Mouse (Mus musculus): ENCODE data around the gene Ptov1.
A peak's percentile ranks its signal among the peaks of the same experiment; 100 is the strongest.
"Not testable (repeated sequence)": the region's sequence is repeated elsewhere in the genome, so short reads cannot be mapped to it uniquely, and the experiment has no call there.

The Ptov1 gene

DNA sequence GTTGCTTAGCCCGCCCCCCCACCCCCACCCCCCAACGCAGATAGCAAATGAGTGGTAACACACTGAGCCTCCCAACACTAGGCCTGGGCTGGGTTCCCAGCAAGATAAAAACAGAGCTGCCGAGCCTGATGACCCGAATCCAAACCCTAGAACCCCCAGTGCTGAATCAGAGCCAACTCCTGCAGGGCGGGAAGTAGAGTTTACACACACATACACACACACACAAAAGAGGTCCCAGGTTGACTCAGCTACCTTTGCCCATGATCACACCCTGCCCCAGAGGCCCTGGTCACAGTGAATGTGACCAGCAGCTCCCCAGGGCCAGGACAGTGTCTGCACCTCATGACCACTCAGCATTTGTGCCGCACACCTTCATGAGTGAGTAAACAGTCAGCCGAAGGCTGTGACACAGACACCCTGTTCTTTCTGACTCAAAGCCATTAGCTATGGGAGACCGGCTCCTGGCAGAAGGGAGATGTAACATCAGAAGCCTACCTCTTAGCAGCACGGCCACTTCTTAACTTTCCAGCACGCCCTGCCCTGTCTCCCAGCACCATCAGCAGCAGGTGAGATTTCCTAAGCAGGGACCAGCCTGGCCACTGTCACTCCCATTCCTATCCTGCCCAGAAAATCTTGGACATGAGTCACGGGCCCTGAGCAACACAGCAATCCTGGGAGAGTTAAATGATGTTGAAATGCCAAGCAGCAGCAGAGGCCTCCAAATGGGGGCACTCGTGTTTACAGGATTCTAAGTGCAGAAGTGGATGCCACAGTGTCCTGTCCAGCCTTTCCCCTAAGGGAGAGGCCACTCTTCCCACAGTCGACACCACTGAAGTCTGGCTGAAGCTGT lies 18.9 kb upstream of the Ptov1 start:
- DNase-seq (ENCODE audit: low read depth, low spot score), result no peak

DNA sequence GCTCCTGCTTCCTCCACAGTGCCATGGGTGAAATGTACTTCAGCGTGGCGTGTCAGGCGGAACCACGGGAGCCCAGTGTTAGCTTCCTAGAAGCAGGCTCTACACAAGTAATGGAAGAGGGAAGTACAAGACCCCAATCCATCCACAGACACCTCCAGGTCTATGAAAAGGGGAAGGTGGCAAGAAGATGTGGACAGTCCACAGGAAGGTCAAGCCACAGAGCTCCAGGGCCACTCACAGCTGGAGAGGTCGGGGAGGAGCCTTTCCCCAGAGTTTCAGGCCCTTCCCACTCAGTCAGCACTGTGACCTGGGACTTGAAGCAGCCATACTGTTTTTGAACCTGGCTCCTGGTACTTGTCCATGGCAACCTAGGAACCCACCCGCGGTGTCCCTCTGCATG lies 17.4 kb upstream of the Ptov1 start:
- DNase-seq (ENCODE audit: low read depth, low spot score), result no peak

DNA sequence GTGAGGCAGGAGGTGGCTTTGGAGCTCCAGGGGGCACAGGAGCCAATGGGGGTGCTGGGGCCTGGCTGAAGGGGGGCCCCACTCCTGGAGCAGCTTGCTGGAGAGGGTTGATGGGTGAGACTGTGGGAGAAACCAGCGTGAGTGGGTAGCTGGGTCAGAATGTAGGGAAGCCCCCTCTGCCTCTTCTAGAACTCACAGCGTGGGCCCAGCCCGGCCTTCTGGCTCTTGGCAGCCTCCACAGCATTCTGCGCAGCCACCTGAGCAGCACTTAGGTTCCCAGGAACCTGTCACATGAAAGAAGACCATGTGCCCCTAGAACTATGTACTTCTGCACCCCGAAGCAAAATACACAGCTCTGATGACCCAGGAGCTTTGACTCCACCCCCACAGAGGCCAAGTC lies 15.0 kb upstream of the Ptov1 start:
- DNase-seq (ENCODE audit: low read depth, low spot score), result no peak

DNA sequence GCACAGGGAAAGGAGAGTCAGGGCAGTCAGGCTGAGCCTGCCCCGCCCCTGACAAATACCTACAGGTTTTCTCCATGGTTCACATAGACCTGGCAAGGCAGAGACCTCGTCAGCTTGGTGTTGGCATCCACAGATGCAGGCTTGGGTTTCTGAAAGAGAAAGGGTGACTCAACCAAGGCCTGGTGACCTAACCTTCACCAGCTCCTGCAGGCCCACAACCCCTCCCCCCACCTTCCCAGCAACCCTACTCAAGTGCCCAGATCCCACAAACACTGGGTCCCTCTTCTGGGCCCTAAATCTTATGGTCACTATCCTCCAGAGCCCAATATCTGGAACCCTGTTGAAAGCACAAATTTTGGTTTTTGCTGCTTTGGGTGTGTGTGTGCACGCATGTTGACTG lies 13.4 kb upstream of the Ptov1 start:
- DNase-seq (ENCODE audit: low read depth, low spot score), result no peak

DNA sequence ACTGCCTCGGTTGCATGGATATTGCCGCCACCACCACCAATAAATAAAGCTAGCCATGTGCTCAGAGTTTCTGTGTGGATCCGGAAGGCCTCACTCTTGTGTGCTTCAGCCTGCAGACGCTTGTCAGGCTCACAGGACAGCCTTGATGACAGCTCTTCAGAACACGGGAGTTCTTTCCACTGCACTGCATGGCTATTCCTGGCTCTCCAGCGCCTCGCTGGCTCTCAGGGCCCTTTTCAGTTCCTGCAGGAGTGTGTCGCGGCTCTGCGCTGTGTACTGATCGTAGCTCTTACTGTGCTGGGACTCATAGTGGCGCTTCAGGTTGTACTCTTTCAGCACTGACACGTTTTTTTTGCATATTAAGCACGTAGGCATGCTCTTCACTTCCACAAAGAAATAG lies 8.2 kb upstream of the Ptov1 start:
- no peak for DNase-seq (ENCODE audit: low read depth, low spot score)

DNA sequence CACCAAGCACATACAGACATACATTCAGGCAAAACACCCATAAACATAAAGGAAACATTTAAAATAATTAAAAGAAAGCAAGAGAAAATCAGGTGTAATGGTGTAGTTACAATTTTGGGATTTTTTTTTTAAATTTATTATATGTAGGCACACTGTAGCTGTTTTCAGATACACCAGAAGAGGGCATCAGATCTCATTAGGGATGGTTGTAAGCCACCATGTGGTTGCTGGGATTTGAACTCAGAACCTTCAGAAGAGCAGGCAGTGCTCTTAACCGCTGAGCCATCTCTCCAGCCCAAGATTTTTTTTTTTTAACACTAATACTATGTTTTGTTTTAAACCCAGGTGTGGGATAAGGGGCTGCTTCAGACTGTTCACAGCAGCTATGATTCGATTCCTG lies 2.2 kb upstream of the Ptov1 start:
- not testable (repeated sequence) for DNase-seq (ENCODE audit: low read depth, low spot score)

DNA sequence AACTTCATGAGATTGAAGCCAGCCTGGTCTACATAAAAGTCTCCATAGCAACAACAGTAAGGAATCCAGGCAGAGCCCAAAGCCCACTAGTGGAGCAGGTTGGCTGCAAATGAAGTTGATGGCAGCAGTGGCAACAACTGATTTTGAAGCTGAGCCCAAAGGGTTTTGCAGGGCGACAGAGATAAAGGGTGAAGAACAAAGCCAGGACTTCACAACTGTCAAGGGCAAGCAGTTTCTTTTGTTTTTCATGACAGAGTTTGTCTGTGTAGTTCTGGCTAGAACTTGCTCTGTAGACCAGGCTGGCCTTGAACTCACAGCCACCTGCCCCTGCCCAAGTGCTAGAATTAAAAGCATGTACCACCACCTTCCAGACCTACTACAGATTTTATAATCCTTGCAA lies 1.6 kb upstream of the Ptov1 start:
- no peak for DNase-seq (ENCODE audit: low read depth, low spot score)

DNA sequence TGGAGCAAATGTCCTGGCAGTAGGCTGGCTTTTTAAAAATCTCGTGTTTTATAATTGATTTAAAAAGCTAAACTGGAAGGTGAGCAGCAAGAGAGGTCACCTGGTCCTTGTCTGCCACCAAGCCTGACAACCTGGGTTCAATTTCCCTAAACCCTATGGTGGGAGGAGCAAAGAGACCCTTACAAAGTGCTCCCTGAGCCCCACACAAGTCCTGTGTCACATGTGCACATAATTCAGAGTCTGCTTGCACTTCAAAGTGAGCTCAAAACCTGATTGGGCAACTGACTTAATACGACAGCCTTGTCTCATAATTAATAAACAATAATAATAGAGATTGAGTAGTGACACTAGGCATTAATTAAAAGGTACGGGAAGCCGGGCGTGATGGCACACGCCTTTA lies 1.0 kb upstream of the Ptov1 start:
- DNase-seq (ENCODE audit: low read depth, low spot score), result no peak

DNA sequence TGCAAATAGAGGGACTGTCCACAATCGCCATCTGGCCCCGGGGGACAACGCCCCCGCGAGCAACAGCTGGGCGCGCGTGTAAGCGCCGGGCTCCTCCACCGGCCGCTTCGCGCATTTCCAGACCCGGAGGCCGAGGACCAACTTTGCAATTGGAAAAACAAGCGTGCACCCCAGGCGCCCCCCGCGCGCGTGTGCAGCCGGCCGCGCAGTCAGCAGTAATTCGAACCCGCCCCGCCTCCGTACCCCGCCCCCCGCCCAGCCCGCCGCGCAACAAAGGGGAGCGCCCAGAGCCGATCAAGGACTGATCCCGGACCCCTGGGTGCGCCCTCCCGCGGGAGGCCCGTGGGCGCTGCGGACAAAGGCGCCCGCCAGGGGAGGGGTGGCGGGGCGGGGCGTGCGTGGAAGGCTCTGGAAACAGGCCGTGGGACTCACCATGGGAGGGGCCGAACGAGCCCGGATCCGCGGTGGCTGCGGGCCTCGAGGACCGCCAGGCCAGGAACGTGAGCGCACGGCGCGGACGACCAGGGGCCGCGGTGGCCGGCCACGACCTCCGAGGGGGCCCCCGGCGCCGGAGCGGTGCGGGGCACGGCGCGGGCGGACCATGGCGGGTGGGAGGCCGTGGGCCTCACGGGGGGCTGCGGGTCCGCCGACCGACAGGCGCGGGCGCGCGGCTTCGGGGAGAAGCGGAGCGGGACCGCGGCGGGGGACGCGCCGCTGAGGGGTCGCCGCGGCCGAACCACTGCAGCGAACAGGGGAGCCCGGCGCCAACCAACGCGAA lies 480 bp downstream of the Ptov1 start:
- DNase-seq (ENCODE audit: low read depth, low spot score), result no peak

DNA sequence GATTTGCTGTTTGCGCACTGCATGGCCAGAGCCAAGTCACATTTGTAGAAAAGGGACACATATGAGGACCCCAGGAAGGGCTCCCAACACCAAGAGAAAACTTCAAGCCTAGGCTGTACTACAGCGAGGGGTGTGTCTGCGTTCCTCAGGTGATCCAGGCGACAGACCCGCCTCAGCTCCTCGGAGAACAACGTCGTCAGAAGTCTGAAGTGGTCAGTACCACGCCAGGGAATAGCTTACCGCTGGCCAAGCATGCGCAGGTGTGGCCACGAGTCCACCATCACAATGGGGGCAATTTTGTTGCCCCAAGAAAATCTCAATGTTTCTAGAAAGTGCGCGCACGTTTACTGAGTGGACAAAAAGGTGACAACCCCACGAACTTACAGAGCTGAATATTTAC lies 1.1 kb downstream of the Ptov1 start:
- DNase-seq (ENCODE audit: low read depth, low spot score), result no peak

DNA sequence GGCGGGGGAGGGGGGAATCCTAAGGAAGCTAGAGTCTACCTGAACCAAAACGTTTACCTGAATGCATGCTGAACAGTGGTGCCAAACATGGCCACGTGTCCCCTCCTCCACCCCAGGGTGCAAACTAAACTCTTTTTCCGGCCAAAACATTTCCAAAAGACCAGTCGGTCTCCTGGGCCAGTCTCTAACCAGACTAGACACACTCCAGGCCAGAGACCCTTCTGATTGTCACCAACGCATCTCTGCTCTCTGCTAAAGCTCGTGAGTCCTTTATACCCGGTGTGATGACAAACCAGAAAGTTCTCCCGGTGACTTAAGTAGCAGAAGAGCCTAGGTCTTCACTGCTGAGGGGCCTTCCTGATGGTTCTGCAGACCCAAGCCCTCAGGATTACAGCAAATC lies 1.8 kb downstream of the Ptov1 start:
- no peak for DNase-seq (ENCODE audit: low read depth, low spot score)

DNA sequence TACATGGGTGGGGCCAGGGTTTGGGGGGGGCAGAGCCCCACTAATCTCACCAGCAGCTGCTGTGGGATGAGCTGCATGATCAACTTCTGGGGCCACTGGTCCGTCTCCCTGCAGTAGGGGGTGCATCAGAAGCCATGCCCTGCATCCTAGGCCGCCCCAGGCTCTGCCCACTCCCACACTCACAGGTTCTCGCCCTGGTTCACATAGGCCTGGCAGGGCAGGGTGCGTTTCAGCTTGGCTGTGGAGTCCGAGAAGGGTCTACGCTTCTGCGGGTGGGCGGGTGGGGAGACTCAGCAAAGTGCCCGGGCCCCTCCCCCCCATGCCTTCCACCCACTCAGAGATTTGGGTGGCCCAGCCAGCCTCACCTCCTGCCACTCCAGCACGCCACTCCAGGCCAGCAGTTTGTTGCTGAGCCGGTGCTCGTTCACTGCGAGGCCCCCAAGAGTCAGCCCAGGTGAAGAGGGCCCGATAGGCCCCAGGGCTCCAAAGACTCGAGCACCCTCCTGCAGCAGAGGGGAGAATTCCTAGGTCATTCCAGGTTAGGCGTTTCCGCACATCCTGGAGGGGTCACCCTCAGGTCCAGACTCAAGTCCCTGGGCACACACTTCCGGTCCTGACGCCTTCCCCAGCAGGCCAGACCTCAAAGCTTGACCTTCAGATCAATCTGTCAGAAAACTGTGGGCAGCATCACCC lies 2.4 kb downstream of the Ptov1 start:
- DNase-seq (ENCODE audit: low read depth, low spot score), result no peak

DNA sequence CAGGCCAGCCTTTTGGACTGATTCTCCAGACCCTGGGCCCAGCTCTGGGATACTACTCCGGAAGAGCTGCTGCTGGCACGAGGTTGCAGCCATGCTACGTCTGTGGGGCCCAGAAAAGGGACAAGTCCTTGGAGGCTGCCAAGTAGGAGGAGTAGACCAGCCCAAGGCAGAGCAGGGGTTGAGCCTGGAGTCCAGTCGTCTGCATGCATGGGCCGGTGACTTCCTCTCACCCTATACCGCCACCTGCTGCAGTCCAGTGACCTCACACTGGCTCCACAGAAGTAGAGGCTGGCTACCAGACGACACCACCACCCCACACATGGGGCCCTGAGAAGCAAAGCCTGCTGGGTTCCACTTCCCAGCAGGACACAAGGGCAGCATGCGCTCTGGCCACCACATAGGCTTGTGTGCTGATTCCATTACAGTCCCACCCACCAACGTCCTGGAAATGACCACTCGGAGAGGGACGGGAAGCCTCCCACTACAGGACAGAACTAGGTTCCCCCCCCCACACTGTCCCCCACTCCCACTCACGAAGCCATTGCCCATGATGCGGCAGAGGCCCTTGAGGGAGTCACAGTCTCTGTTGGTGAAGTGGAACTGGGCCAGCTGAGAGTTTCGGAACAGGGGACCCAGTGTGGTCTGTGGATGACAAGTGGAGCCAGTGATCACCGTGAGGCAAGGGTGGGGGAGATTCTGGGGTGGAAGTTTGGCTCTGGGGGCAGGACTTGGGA lies 3.1 kb downstream of the Ptov1 start:
- peak; percentile 82 for DNase-seq (ENCODE audit: low read depth, low spot score)

DNA sequence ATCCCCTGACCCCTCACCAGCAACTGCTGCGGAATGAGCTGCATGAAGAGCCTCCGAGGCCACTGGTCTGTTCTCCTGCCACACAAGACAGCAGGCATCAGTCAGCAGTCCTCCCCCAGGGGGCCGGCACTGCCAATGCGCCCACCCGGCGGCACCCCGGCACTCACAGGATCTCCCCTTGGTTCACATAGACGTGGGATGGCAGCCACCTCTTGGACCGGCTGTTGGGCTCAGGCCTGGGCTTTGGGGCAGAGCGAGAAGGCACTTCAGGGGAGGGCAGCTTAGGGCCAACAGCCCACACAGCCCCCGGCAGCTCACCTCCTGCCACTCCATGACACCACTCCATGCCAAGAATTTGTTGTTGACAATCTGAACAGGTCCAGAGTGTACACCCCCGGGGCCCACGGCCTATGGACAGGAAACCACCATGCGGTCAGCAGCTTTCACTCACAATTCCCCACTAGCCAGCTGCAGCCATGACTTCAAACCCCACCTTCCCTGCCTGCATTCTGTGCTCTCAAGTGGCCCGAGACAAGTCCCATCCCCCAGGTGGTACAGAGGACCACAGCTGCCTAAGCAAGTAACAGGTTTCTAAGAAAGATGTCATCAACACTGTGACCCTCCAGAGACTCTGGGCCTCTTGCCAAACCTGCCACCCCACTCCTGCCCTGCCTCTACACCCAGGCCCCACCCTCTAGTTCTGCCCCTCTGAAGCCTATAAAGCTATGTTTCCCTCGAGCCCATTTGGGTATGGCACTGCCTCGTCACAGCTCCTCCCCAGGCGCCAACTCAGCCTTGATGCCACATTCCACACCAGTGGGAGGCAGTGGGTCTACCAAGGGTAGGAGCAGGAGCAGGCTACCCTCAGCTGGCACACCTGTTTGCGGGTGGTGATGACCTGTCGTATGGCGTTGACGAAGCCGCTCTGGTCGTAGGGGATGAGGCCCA lies 4.7 kb downstream of the Ptov1 start:
- DNase-seq (ENCODE audit: low read depth, low spot score), result no peak

DNA sequence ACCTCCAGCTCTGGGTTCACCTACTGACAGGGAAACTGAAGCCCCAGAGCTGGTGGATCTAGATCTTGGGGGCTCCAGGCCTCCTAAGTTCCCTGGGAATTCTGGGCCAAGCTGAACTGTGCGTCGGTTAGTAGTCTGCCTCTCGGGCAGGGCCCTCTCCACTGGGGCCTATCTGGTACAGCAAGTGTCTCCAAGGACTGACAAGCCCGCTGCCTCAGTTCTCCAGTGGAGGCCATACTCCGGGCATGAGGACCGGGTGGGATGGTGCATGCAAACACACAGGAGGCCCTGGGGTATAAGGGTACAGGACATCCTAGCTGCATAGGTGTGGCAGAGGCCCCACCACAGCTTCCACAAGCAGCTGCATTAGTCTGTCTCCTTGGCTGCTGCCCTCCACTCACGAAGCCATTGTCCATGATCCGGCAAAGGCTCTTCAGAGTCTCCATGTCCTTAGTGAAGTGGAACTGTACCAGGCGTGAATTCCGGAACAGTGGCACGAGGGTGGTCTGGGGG lies 5.5 kb downstream of the Ptov1 start:
- DNase-seq (ENCODE audit: low read depth, low spot score), result no peak

DNA sequence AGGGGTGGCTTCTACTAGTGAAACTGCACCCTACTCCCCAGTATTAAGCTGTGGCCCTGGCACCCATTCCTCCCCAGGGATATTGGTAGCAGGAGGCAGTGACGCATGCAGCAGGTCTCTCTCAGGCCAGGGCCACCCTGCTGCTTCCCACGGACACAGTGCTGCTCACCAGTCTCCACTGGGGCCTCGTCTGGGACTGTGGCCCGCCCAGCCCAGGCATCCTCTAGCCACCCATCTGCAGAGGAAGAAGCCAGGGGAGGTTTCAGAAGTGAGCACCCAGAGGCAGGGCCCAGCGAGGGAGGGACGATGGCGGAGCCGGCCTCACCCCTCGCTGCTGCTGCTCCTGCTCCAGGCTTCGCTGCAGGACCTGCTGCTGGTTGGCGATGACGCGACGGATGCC lies 6.4 kb downstream of the Ptov1 start:
- no peak for DNase-seq (ENCODE audit: low read depth, low spot score)

DNA sequence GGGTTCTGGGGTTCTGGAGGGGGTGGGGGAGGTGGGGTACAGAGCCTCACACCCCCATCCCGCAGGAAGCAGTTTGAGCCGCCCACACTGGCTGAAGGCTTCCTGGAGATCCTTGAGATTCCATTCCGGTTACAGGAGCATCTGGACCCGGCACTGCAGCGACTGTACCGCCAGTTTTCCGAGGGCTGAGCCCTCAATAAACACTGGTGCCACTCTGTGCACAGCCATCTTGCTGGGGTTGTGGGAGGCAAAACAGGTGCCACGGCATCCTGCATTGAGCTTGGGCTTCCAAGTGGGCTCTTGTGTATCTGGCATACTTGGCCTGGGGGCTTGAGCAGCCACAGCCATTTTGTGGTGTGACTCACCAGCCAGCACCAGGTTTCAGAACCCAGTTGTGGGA lies 7.2 kb downstream of the Ptov1 start:
- DNase-seq (ENCODE audit: low read depth, low spot score), result no peak

DNA sequence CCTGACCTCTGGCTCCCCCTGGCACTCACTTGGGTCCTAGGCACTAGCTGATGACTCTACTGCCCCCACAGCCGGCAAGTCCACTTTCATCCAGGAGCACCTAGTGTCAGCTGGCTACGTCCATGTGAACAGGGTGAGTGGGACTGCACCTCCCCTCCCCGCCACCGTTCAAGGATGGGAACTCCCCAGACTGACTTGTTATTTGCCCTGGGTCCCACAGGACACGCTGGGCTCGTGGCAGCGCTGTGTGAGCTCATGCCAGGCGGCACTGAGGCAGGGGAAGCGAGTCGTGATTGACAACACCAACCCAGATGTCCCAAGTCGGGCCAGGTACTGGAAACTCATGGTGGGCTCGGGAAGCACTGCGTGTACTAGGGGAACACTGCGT lies 8.2 kb downstream of the Ptov1 start:
- no peak for DNase-seq (ENCODE audit: low read depth, low spot score)

DNA sequence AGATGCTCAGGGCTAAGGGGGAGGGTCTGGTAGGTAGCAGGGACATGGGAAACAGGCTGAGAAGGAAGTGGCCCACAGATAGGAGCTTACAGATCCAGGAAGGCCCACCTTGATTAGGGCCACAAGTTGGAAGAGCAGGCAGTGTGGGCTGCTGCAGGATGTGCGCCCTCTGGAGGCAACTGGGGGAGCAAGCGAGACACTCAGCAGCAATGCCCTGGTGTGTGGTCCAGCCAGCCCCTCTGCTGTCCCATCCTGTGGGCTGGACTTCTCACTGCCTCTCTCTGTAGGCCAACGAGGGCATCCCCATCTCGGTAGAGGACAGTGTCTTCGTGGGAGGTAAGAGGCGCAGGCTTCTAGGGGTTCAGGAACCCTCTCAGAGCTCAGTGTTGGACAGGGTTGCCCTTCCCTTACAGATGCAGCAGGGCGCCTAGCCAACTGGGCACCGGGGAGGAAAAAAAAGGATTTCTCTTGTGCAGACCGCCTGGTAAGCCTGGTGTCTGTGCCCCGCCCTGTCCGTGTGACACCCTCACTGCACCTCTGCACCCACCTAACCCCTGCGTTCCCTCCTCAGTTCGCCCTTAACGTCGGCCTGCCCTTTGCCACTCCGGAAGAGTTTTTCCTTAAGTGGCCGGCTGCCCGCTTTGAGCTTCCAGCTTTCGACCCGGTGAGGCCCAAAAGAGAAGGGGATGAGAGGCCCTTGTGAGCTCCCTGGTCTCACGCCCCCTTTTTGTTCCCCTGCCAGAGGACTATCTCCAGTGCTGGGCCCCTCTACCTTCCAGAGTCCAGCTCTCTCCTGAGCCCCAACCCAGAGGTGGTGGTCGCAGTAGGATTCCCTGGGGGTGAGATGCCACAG lies 8.8 kb downstream of the Ptov1 start:
- no peak for DNase-seq (ENCODE audit: low read depth, low spot score)

DNA sequence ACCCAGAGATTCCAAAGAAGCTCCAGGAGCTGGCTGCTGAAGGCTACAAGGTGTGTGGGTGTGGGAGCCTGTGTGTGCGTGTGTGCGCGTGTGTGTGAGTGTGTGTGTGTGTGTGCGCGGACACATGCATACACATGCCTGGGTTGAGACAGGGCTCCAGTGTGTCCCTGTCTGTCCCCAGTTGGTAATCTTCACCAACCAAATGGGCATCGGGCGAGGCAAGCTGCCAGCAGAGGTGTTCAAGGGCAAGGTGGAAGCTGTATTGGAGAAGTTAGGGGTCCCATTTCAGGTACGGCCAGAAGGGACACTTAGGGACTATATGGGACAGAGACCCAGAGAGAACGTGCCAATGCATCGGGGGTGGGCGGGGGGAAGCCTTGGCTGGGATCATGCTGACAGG lies 9.7 kb downstream of the Ptov1 start:
- no peak for DNase-seq (ENCODE audit: low read depth, low spot score)

Measured in skeletal muscle tissue, adult 2 months (tissue).